Mouse (Mus musculus) erythroblast, embryonic 14.5 days (primary cell): Measurements from ENCODE around the gene Meis1.

Experiments
- GATA1 ChIP-seq: IDR thresholded peaks from 2 replicates; pipeline ENCODE4 v1.6.1; 2012; ENCODE audit warnings: low read length, inconsistent platforms, mixed read lengths
- TAL1 ChIP-seq: IDR thresholded peaks from 3 replicates; pipeline ENCODE4 v1.6.1; 2012; ENCODE audit warnings: low read length, inconsistent platforms, mixed read lengths

- TF ChIP-seq TAL1 (no peak), GATA1 (no peak)
Measured at GRCm38 (mm10) chr11:18917887-18918286, 100.9 kb downstream of the Meis1 start.
